Mouse (Mus musculus): ENCODE measurements around the gene Zbtb49. TPM values are rescaled to one million over a fixed set of nuclear protein-coding genes. Genes with fewer than 3 reads are reported as not detected.

Zbtb49 gene
- 7.2 TPM in 2 replicates for polyA plus RNA-seq (2015; fragmentation: Nextera tagmentation; extraction: Ambion mirVana)

- Histone ChIP-seq H3K4me3 (peak within 1 kb of the TSS; percentile 90), H3K36me3 (peaks cover 36% of the 10 kb centered on the region), H3K27me3 (replicated peaks) (no peaks in the 10 kb centered on the region), H3K4me2 (peak within 1 kb of the TSS; percentile 85), H3K4me1 (peaks cover 25% of the 10 kb centered on the region), H3K9me3 (no peaks in the 10 kb centered on the region), H3K27ac (replicated peaks) (peak within 1 kb of the TSS; percentile 68), H3K9ac (peak within 1 kb of the TSS; percentile 95)
- under 1% methylated on average over 55 of the region's 55 CpGs for WGBS
- ATAC-seq (ENCODE audit: extremely low read depth, insufficient number of reproducible peaks, low FRiP score, low TSS enrichment) = peak; percentile 81
Observed at GRCm38 (mm10) chr5:38220328-38220912, at the start of gene Zbtb49, which contains the start of gene Lyar. Gene Zbtb49 (minus strand): TSS chr5:38220457. Gene Lyar (plus strand): TSS chr5:38220470.

GRCm38 (mm10) chr5:38260107-38260682 lies 39.9 kb upstream of the Zbtb49 start, which contains the start of gene Tmem128:
Gene Tmem128 (plus strand): TSS chr5:38260185.
- Histone ChIP-seq H3K4me3 (peak within 1 kb of the TSS; percentile 94), H3K36me3 (peaks cover 36% of the 10 kb centered on the region), H3K27me3 (replicated peaks) (peaks cover 11% of the 10 kb centered on the region; the same call in 1 of the 2 replicates), H3K4me2 (peak within 1 kb of the TSS; percentile 90), H3K9ac (peak within 1 kb of the TSS; percentile 89), H3K27ac (replicated peaks) (peak within 1 kb of the TSS; percentile 92), H3K4me1 (peaks cover 10% of the 10 kb centered on the region), H3K9me3 (0 out of 2 replicates have a peak, but pooled peaks cover 3% of the 10 kb centered on the region)
- under 1% methylated on average over 40 of the region's 40 CpGs for WGBS
- no peak; the same call in 1 of the 2 replicates for ATAC-seq (ENCODE audit: extremely low read depth, insufficient number of reproducible peaks, low FRiP score, low TSS enrichment)

GRCm38 (mm10) chr5:38259455-38260106 lies 39.3 kb upstream of the Zbtb49 start:
- H3K36me3 ChIP-seq = peaks cover 30% of the 10 kb centered on the region
- peak overlapping the region; percentile 89 for H3K9ac ChIP-seq
- ATAC-seq (ENCODE audit: extremely low read depth, insufficient number of reproducible peaks, low FRiP score, low TSS enrichment) = no peak
- peak overlapping the region; percentile 90 for H3K4me2 ChIP-seq
- peaks cover 11% of the 10 kb centered on the region; the same call in 1 of the 2 replicates for H3K27me3 ChIP-seq (replicated peaks)
- peak overlapping the region; percentile 92 for H3K27ac ChIP-seq (replicated peaks)
- 0 out of 2 replicates have a peak, but pooled peaks cover 3% of the 10 kb centered on the region for H3K9me3 ChIP-seq
- peak overlapping the region; percentile 94 for H3K4me3 ChIP-seq
- 37% methylated on average over 9 of the region's 9 CpGs for WGBS
- peaks cover 10% of the 10 kb centered on the region for H3K4me1 ChIP-seq

DNA sequence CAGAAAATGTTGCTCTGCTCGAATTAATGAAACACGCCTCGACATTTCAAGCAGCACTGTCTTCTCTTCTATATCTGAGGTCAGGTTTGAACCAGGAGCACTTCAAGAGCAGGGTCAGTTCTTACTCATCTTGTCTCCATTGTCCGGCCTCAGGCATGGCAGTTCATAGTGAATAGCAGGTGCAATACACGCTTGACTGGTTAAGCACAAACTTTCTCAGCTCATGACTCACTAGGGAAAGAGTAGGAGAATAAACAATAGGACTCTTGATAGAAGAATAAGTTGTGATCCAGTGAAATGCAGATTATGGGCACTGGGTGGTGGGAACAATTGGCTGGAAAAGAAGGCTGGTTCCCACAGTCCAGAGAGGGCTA lies 38.5 kb upstream of the Zbtb49 start:
- no peak for ATAC-seq (ENCODE audit: extremely low read depth, insufficient number of reproducible peaks, low FRiP score, low TSS enrichment)
- H3K9ac ChIP-seq = no peak overlapping the region
- 0 out of 2 replicates have a peak, but pooled peaks cover 3% of the 10 kb centered on the region for H3K9me3 ChIP-seq
- H3K4me2 ChIP-seq = no peak overlapping the region
- H3K36me3 ChIP-seq = peaks cover 21% of the 10 kb centered on the region
- peaks cover 11% of the 10 kb centered on the region; the same call in 1 of the 2 replicates for H3K27me3 ChIP-seq (replicated peaks)
- no peak overlapping the region for H3K4me3 ChIP-seq
- WGBS = 75% methylated on average over 5 of the region's 5 CpGs
- no peak overlapping the region for H3K27ac ChIP-seq (replicated peaks)
- peaks cover 10% of the 10 kb centered on the region for H3K4me1 ChIP-seq

DNA sequence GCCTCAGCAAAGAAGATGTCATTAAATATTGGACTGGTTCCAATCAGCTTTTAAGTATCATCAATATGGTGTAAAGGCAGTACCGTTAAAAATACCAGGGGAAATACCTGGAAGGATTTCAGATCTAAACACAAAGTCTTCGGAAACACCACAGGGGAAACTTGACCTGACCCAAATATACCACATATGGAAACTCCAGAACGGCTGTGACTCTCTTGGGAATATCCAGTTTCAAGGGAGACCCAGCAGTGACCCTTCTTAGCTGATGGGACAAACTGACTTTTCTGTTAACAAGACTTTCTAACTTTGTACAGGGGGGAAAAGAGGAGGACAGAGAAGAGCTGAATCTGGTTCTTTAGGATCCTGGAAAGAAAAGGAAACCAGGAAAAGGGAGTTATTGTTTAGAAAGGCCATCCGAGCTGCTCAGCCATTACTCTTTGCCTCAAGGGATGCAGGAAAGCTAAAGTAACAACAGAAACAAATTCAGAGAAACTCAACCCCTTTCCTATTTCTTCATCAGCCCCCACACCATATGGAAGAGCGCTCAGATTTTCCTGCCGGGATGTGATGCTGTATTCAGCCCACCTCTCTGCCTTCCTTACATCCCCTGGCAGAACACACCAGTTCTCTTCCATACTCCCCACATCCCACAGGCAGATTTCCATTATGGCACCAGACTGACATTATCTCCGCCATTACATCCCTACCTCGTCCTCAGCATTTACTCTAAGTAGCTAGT lies 37.9 kb upstream of the Zbtb49 start:
- 76% methylated on average over 8 of the region's 8 CpGs for WGBS

DNA sequence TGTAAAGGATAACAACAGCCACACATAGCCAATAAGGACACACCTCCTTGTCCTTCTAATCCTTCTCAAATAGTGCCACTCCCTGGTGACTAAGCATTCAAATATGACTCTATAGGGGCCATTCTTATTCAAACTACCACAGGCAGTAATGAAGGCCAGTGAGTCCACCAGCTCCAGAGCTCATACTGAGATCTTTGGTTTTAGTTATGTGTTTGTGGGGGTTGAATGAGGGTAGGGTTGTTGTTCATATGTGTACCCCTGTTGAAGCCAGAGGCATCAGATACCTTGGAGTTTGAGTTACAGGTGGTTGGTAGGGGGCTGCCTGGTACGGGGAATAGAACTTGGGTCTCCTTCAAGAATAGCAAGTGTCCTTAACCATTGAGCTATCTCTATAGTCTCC lies 36.3 kb upstream of the Zbtb49 start:
- Histone ChIP-seq H3K9me3 (0 out of 2 replicates have a peak, but pooled peaks cover 3% of the 10 kb centered on the region), H3K36me3 (no peaks in the 10 kb centered on the region), H3K4me3 (no peak overlapping the region), H3K9ac (no peak overlapping the region), H3K27me3 (replicated peaks) (peaks cover 11% of the 10 kb centered on the region; the same call in 1 of the 2 replicates), H3K4me2 (no peak overlapping the region), H3K27ac (replicated peaks) (no peak overlapping the region), H3K4me1 (peaks cover 10% of the 10 kb centered on the region)
- 72% methylated on average over 1 of the region's 1 CpGs for WGBS
- ATAC-seq (ENCODE audit: extremely low read depth, insufficient number of reproducible peaks, low FRiP score, low TSS enrichment) = no peak

More for the DNA sequence above, 37.9 kb upstream of the Zbtb49 start:
- H3K4me2 ChIP-seq = no peak overlapping the region
- 0 out of 2 replicates have a peak, but pooled peaks cover 3% of the 10 kb centered on the region for H3K9me3 ChIP-seq
- H3K36me3 ChIP-seq = peaks cover 16% of the 10 kb centered on the region
- H3K27me3 ChIP-seq (replicated peaks) = peaks cover 11% of the 10 kb centered on the region; the same call in 1 of the 2 replicates
- no peak overlapping the region for H3K9ac ChIP-seq
- no peak overlapping the region for H3K27ac ChIP-seq (replicated peaks)
- no peak overlapping the region for H3K4me3 ChIP-seq
- peaks cover 10% of the 10 kb centered on the region for H3K4me1 ChIP-seq
- ATAC-seq (ENCODE audit: extremely low read depth, insufficient number of reproducible peaks, low FRiP score, low TSS enrichment) = no peak

DNA sequence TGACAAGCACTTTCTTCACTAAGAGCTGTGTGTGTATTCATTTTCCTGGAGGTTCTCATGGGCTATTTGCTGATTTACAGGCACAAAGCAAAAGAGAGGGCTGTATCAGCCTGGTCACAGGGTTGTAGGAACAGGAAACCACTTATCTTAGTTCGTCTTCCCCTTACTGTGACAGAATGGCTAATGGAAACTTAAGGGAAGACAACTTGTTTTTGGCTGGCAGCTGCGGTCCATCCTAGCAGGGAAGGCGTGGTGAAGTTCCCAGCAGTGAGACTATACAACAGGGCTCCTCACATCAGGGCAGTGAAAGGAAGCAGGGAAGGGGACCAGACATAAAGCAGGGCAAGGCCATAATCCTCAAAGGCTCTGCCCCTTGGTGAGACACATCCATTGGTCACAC lies 35.4 kb upstream of the Zbtb49 start:
- Histone ChIP-seq H3K27ac (replicated peaks) (peak overlapping the region; percentile 63), H3K4me1 (peaks cover 2% of the 10 kb centered on the region), H3K4me3 (no peak overlapping the region), H3K27me3 (replicated peaks) (peaks cover 11% of the 10 kb centered on the region; the same call in 1 of the 2 replicates), H3K9me3 (0 out of 2 replicates have a peak, but pooled peaks cover 3% of the 10 kb centered on the region), H3K9ac (no peak overlapping the region), H3K36me3 (no peaks in the 10 kb centered on the region), H3K4me2 (no peak overlapping the region)
- WGBS = 46% methylated on average over 3 of the region's 3 CpGs
- no peak for ATAC-seq (ENCODE audit: extremely low read depth, insufficient number of reproducible peaks, low FRiP score, low TSS enrichment)

- H3K27me3 ChIP-seq (replicated peaks) = peaks cover 11% of the 10 kb centered on the region; the same call in 1 of the 2 replicates
- no peak overlapping the region for H3K4me2 ChIP-seq
- H3K4me1 ChIP-seq = peaks cover 2% of the 10 kb centered on the region; the same call in 1 of the 2 replicates
- no peak overlapping the region for H3K9ac ChIP-seq
- H3K4me3 ChIP-seq = no peak overlapping the region
- ATAC-seq (ENCODE audit: extremely low read depth, insufficient number of reproducible peaks, low FRiP score, low TSS enrichment) = no peak
- H3K36me3 ChIP-seq = no peaks in the 10 kb centered on the region
- 45% methylated on average over 4 of the region's 4 CpGs for WGBS
- no peak overlapping the region for H3K27ac ChIP-seq (replicated peaks)
- H3K9me3 ChIP-seq = 0 out of 2 replicates have a peak, but pooled peaks cover 3% of the 10 kb centered on the region
Observed at GRCm38 (mm10) chr5:38255195-38255594, 34.9 kb upstream of the Zbtb49 start.

DNA sequence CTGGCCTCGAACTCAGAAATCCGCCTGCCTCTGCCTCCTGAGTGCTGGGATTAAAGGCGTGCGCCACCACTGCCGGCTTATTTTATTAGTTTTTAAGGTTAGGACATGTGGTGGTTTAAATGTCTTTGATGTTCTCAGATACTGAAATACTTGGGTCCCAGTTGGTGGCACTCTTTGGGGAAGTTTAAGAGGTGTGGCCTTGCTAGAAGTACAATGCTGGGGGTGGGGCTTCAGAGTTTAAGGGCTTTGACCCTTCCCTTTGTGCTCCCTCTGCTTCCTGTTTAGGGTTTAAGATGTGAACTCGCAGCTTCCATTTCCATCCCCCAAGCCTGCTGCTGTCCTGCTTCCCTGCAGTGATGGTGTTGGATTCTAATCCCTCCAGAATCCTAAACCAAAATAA lies 21.7 kb upstream of the Zbtb49 start:
- Histone ChIP-seq H3K9me3 (no peaks in the 10 kb centered on the region), H3K4me3 (no peak overlapping the region), H3K4me1 (no peaks in the 10 kb centered on the region), H3K36me3 (no peaks in the 10 kb centered on the region), H3K9ac (no peak overlapping the region), H3K27me3 (replicated peaks) (no peaks in the 10 kb centered on the region), H3K27ac (replicated peaks) (no peak overlapping the region), H3K4me2 (no peak overlapping the region)
- no peak for ATAC-seq (ENCODE audit: extremely low read depth, insufficient number of reproducible peaks, low FRiP score, low TSS enrichment)
- WGBS = 75% methylated on average over 6 of the region's 6 CpGs

GRCm38 (mm10) chr5:38241473-38241834 lies 21.2 kb upstream of the Zbtb49 start:
- H3K4me2 ChIP-seq = no peak overlapping the region
- H3K9ac ChIP-seq = no peak overlapping the region
- 79% methylated on average over 3 of the region's 3 CpGs for WGBS
- peaks cover 4% of the 10 kb centered on the region; the same call in 1 of the 2 replicates for H3K36me3 ChIP-seq
- no peak overlapping the region for H3K4me3 ChIP-seq
- H3K4me1 ChIP-seq = no peaks in the 10 kb centered on the region
- H3K9me3 ChIP-seq = peaks cover 3% of the 10 kb centered on the region; the same call in 1 of the 2 replicates
- no peak overlapping the region for H3K27ac ChIP-seq (replicated peaks)
- ATAC-seq (ENCODE audit: extremely low read depth, insufficient number of reproducible peaks, low FRiP score, low TSS enrichment) = no peak
- no peaks in the 10 kb centered on the region for H3K27me3 ChIP-seq (replicated peaks)

All from heart, embryonic 13.5 days (tissue).